Mouse (Mus musculus): ENCODE results near the gene Immp2l. TPM values are rescaled to one million over a fixed set of nuclear protein-coding genes. Genes with fewer than 3 reads are reported as not detected.

Immp2l gene
- total and polyA plus RNA-seq, 2 experiments from 2014 or later: 9.4 to 16.6 TPM

DNA sequence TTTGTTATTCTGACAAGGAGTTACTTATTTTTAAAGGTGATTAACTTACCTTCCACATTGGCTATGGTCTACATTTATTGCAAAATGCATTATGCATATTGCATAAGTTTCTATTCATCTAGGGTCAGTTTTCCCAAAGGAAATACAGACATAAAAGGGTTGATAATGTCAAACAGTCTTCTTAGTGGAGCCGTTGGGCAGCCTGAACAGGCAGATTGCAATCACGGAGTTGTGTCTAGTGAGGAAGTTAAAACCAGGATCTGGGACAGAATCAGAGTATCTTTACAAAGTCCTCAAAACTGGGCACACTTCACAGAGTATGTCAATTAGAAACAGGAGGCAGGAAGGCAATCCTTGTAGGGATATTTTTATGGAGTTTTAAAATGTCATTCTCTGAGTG is 300.5 kb downstream of the Immp2l start:
- H3K9ac ChIP-seq (replicated peaks; ENCODE audit: low read length, poor library complexity, severe bottlenecking): no peak overlapping the region
- no peaks in the 10 kb centered on the region for H3K4me1 ChIP-seq (ENCODE audit: insufficient read depth, low read length)
- DNase-seq (ENCODE audit: low spot score) (no peak), ATAC-seq (ENCODE audit: low FRiP score) (no peak)
- H3K27ac ChIP-seq (ENCODE audit: low read depth, low read length): no peak overlapping the region
- H3K27me3 ChIP-seq (ENCODE audit: insufficient read depth, low read length): no peaks in the 10 kb centered on the region
- no peak overlapping the region for H3K4me2 ChIP-seq (ENCODE audit: low read depth, low read length, poor library complexity, severe bottlenecking)
- no peaks in the 10 kb centered on the region for H3K36me3 ChIP-seq (ENCODE audit: insufficient read depth, low read length)
- no peak overlapping the region for H3K4me3 ChIP-seq (ENCODE audit: low read depth, low read length)
- no peak for TF ChIP-seq CTCF (IDR thresholded peaks at IDR 0.05)
- WGBS: 67% methylated on average over 2 of the region's 2 CpGs
- no peaks in the 10 kb centered on the region for H3K9me3 ChIP-seq (ENCODE audit: low read length)

GRCm38 (mm10) chr12:41325756-41326155 is 301.9 kb downstream of the Immp2l start:
- Histone ChIP-seq H3K4me1 (ENCODE audit: insufficient read depth, low read length) (no peaks in the 10 kb centered on the region), H3K4me3 (ENCODE audit: low read depth, low read length) (no peak overlapping the region), H3K27ac (ENCODE audit: low read depth, low read length) (no peak overlapping the region), H3K27me3 (ENCODE audit: insufficient read depth, low read length) (no peaks in the 10 kb centered on the region), H3K9ac (replicated peaks; ENCODE audit: low read length, poor library complexity, severe bottlenecking) (no peak overlapping the region), H3K4me2 (ENCODE audit: low read depth, low read length, poor library complexity, severe bottlenecking) (no peak overlapping the region), H3K9me3 (ENCODE audit: low read length) (no peaks in the 10 kb centered on the region), H3K36me3 (ENCODE audit: insufficient read depth, low read length) (no peaks in the 10 kb centered on the region)
- 75% methylated on average over 2 of the region's 2 CpGs for WGBS
- TF ChIP-seq CTCF (IDR thresholded peaks at IDR 0.05): no peak
- DNase-seq (ENCODE audit: low spot score): no peak
- no peak for ATAC-seq (ENCODE audit: low FRiP score)

DNA sequence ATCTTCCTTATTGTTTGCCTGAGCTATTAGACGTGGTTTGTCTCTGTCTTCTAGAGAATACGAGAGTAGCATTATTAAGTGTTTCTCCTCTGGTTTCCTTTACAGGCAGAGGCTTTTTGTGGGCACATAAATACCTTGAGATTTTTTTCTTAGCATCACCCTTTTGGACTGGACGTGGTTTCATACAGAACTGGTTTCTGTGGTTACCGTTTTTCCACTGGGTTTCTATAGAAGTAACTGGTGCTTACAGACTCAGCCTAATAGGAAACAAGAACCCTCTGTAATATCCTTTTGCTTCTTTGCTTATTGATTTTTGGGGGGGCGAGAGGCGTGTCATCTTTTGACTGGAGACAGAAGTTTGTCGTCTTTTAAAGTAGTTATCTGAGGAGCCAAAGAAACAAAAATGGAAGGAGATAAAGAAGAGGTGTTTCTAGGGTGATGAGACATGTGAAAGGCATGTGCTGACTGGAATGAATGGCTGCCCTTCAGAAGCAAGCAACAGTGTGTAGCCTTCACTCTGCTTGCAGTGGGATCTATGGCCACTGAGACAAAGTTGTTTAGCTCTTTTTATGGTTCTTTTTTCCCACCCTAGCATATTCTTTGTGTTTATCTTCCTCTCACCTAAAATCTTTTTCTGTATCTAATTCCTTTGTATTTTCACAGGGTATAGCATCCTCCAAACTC is 307.2 kb downstream of the Immp2l start:
- Histone ChIP-seq H3K9me3 (ENCODE audit: low read length) (no peaks in the 10 kb centered on the region), H3K27ac (ENCODE audit: low read depth, low read length) (no peak overlapping the region), H3K4me3 (ENCODE audit: low read depth, low read length) (no peak overlapping the region), H3K4me1 (ENCODE audit: insufficient read depth, low read length) (no peaks in the 10 kb centered on the region), H3K36me3 (ENCODE audit: insufficient read depth, low read length) (no peaks in the 10 kb centered on the region), H3K9ac (replicated peaks; ENCODE audit: low read length, poor library complexity, severe bottlenecking) (no peak overlapping the region), H3K4me2 (ENCODE audit: low read depth, low read length, poor library complexity, severe bottlenecking) (no peak overlapping the region), H3K27me3 (ENCODE audit: insufficient read depth, low read length) (no peaks in the 10 kb centered on the region)
- DNase-seq (ENCODE audit: low spot score) (no peak), ATAC-seq (ENCODE audit: low FRiP score) (no peak)
- no peak for TF ChIP-seq CTCF (IDR thresholded peaks at IDR 0.05)
- WGBS: 68% methylated on average over 7 of the region's 7 CpGs

GRCm38 (mm10) chr12:41345621-41346020 is 321.7 kb downstream of the Immp2l start:
- H3K27me3 ChIP-seq (ENCODE audit: insufficient read depth, low read length): no peaks in the 10 kb centered on the region
- WGBS: 83% methylated on average over 4 of the region's 4 CpGs
- no peak overlapping the region for H3K4me2 ChIP-seq (ENCODE audit: low read depth, low read length, poor library complexity, severe bottlenecking)
- no peak overlapping the region for H3K27ac ChIP-seq (ENCODE audit: low read depth, low read length)
- no peak for ATAC-seq (ENCODE audit: low FRiP score)
- TF ChIP-seq CTCF (IDR thresholded peaks at IDR 0.05): no peak
- no peaks in the 10 kb centered on the region for H3K9me3 ChIP-seq (ENCODE audit: low read length)
- no peaks in the 10 kb centered on the region for H3K4me1 ChIP-seq (ENCODE audit: insufficient read depth, low read length)
- H3K9ac ChIP-seq (replicated peaks; ENCODE audit: low read length, poor library complexity, severe bottlenecking): no peak overlapping the region
- H3K4me3 ChIP-seq (ENCODE audit: low read depth, low read length): no peak overlapping the region
- no peak for DNase-seq (ENCODE audit: low spot score)
- no peaks in the 10 kb centered on the region for H3K36me3 ChIP-seq (ENCODE audit: insufficient read depth, low read length)

- DNase-seq (ENCODE audit: low spot score) (no peak), ATAC-seq (ENCODE audit: low FRiP score) (no peak)
- no peak overlapping the region for H3K4me2 ChIP-seq (ENCODE audit: low read depth, low read length, poor library complexity, severe bottlenecking)
- no peak overlapping the region for H3K27ac ChIP-seq (ENCODE audit: low read depth, low read length)
- TF ChIP-seq CTCF (IDR thresholded peaks at IDR 0.05): no peak
- WGBS: 100% methylated on average over 2 of the region's 2 CpGs
- H3K27me3 ChIP-seq (ENCODE audit: insufficient read depth, low read length): no peaks in the 10 kb centered on the region
- H3K4me1 ChIP-seq (ENCODE audit: insufficient read depth, low read length): no peaks in the 10 kb centered on the region
- no peak overlapping the region for H3K4me3 ChIP-seq (ENCODE audit: low read depth, low read length)
- no peak overlapping the region for H3K9ac ChIP-seq (replicated peaks; ENCODE audit: low read length, poor library complexity, severe bottlenecking)
- no peaks in the 10 kb centered on the region for H3K9me3 ChIP-seq (ENCODE audit: low read length)
- no peaks in the 10 kb centered on the region for H3K36me3 ChIP-seq (ENCODE audit: insufficient read depth, low read length)
These were observed 323.6 kb downstream of the Immp2l start for GRCm38 (mm10) chr12:41347494-41347893.

DNA sequence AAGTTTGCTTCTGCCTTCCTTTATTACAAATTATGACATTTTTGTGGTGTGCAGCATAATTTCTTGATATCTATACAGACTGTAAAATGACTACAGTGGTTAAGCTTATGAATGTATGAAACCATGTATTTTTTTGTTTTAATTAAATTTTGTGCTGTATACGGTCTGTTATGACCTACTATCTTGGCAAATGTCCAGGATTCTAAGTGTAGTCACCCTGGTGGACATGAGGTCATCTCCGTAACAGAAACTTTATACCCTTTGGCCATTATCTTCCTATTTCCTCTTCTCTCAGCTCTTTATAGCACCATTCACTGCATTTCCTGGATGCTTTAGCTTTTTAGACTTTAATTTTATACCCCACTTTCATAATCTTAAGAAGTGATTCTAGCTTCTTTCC is 325.5 kb downstream of the Immp2l start:
- H3K36me3 ChIP-seq (ENCODE audit: insufficient read depth, low read length): no peaks in the 10 kb centered on the region
- no peak for ATAC-seq (ENCODE audit: low FRiP score)
- 88% methylated on average over 2 of the region's 2 CpGs for WGBS
- no peak for DNase-seq (ENCODE audit: low spot score)
- no peak overlapping the region for H3K27ac ChIP-seq (ENCODE audit: low read depth, low read length)
- no peak overlapping the region for H3K9ac ChIP-seq (replicated peaks; ENCODE audit: low read length, poor library complexity, severe bottlenecking)
- no peaks in the 10 kb centered on the region for H3K9me3 ChIP-seq (ENCODE audit: low read length)
- no peaks in the 10 kb centered on the region for H3K27me3 ChIP-seq (ENCODE audit: insufficient read depth, low read length)
- no peak overlapping the region for H3K4me3 ChIP-seq (ENCODE audit: low read depth, low read length)
- no peaks in the 10 kb centered on the region for H3K4me1 ChIP-seq (ENCODE audit: insufficient read depth, low read length)
- no peak for TF ChIP-seq CTCF (IDR thresholded peaks at IDR 0.05)
- H3K4me2 ChIP-seq (ENCODE audit: low read depth, low read length, poor library complexity, severe bottlenecking): no peak overlapping the region

Data from midbrain, postnatal 0 days (tissue).